Mouse (Mus musculus) hindbrain, embryonic 11.5 days (tissue): ENCODE measurements around the gene Wdfy1. TPM values are rescaled to one million over a fixed set of nuclear protein-coding genes. Genes with fewer than 3 reads are reported as not detected.

Source experiments
- ATAC-seq: fragments of 200-750 bp; cut with Nextera tagmentation; 2 replicates; pipeline ENCODE4 v1.8.0; 2017; ENCODE audit warnings: mild to moderate bottlenecking, moderate TSS enrichment, moderate library complexity; ENCODE audit not compliant: low FRiP score
- DNase-seq: peaks from one replicate; pipeline ENCODE4 v3.0.0-alpha.2; 2015; ENCODE audit warnings: low spot score
- H3K27ac ChIP-seq: fragments of 300-500 bp; sonication (generic); 2 replicates; pipeline ENCODE4 v1.5.1; 2014; ENCODE audit warnings: mild to moderate bottlenecking, low read depth, low read length
- H3K27me3 ChIP-seq: fragments of 300-500 bp; sonication (generic); 2 replicates; pipeline ENCODE4 v1.6.1; 2014; ENCODE audit warnings: mild to moderate bottlenecking, low read length, moderate library complexity, mixed read lengths; ENCODE audit not compliant: control insufficient read depth, insufficient read depth
- H3K36me3 ChIP-seq: fragments of 300-500 bp; sonication (generic); 2 replicates; pipeline ENCODE4 v1.6.1; 2014; ENCODE audit warnings: mild to moderate bottlenecking, low read length, moderate library complexity, mixed read lengths; ENCODE audit not compliant: control insufficient read depth, insufficient read depth
- H3K4me1 ChIP-seq: fragments of 300-500 bp; sonication (generic); replicated peaks from 2 replicates; pipeline ENCODE4 v1.6.1; 2014; ENCODE audit warnings: low read length, mixed read lengths; ENCODE audit not compliant: control insufficient read depth, insufficient read depth
- H3K4me2 ChIP-seq: fragments of 300-500 bp; sonication (generic); replicated peaks from 2 replicates; pipeline ENCODE4 v1.6.1; 2014; ENCODE audit warnings: mild to moderate bottlenecking, low read depth, low read length
- H3K4me3 ChIP-seq: fragments of 300-500 bp; sonication (generic); 2 replicates; pipeline ENCODE4 v1.5.1; 2014; ENCODE audit warnings: low read depth, low read length
- H3K9ac ChIP-seq: fragments of 300-500 bp; sonication (generic); 2 replicates; pipeline ENCODE4 v1.6.1; 2014; ENCODE audit warnings: low read depth, low read length
- H3K9me3 ChIP-seq: fragments of 300-500 bp; sonication (generic); 2 replicates; pipeline ENCODE4 v1.6.1; 2016; ENCODE audit warnings: low read length; ENCODE audit not compliant: control insufficient read depth
- WGBS: fragments of 180-500 bp; shearing (Covaris S2); extraction: QIAGEN DNeasy Blood & Tissue Kit; methylation state at CpG from one replicate; pipeline ENCODE4 v1.1.7; 2014; 5-methylcytosine and 5-hydroxymethylcytosine counted together
- polyA plus RNA-seq: library from polyadenylated mRNA; unstranded; fragments of >200 nt; fragmentation: Nextera tagmentation; extraction: Ambion mirVana; gene quantifications from 2 replicates; pipeline ENCODE4 v1.2.1, GENCODE M21; 2014

Wdfy1 gene
- polyA plus RNA-seq, 1 experiment from 2014 or later: 52.6 TPM

GRCm38 (mm10) chr1:79742949-79743348, 33.0 kb downstream of the Wdfy1 start:
- H3K4me3 ChIP-seq: no peak overlapping the region
- H3K27me3 ChIP-seq: no peaks in the 10 kb centered on the region
- DNase-seq: no peak
- no peaks in the 10 kb centered on the region for H3K36me3 ChIP-seq
- no peaks in the 10 kb centered on the region for H3K9me3 ChIP-seq
- 92% methylated on average over 7 of the region's 7 CpGs for WGBS
- H3K4me1 ChIP-seq: no peaks in the 10 kb centered on the region
- no peak overlapping the region for H3K4me2 ChIP-seq
- H3K9ac ChIP-seq: no peak overlapping the region
- no peak for ATAC-seq
- H3K27ac ChIP-seq: no peak overlapping the region

GRCm38 (mm10) chr1:79741002-79741401, 34.9 kb downstream of the Wdfy1 start:
- no peak overlapping the region for H3K9ac ChIP-seq
- H3K36me3 ChIP-seq: no peaks in the 10 kb centered on the region
- no peak overlapping the region for H3K27ac ChIP-seq
- DNase-seq (no peak), ATAC-seq (no peak)
- H3K27me3 ChIP-seq: no peaks in the 10 kb centered on the region
- WGBS: 80% methylated on average over 4 of the region's 4 CpGs
- no peak overlapping the region for H3K4me3 ChIP-seq
- H3K4me1 ChIP-seq: no peaks in the 10 kb centered on the region
- no peaks in the 10 kb centered on the region for H3K9me3 ChIP-seq
- H3K4me2 ChIP-seq: no peak overlapping the region

- H3K27ac ChIP-seq: no peak overlapping the region
- no peaks in the 10 kb centered on the region for H3K9me3 ChIP-seq
- DNase-seq (no peak), ATAC-seq (no peak)
- no peak overlapping the region for H3K4me2 ChIP-seq
- H3K36me3 ChIP-seq: no peaks in the 10 kb centered on the region
- H3K4me3 ChIP-seq: no peak overlapping the region
- no peaks in the 10 kb centered on the region for H3K4me1 ChIP-seq
- WGBS: 96% methylated on average over 2 of the region's 2 CpGs
- no peak overlapping the region for H3K9ac ChIP-seq
- H3K27me3 ChIP-seq: no peaks in the 10 kb centered on the region
These were observed 36.2 kb downstream of the Wdfy1 start for GRCm38 (mm10) chr1:79739726-79740125.

GRCm38 (mm10) chr1:79736408-79736807, 39.5 kb downstream of the Wdfy1 start:
- ATAC-seq (no peak), DNase-seq (no peak)
- H3K27ac ChIP-seq: no peak overlapping the region
- no peak overlapping the region for H3K9ac ChIP-seq
- no peaks in the 10 kb centered on the region for H3K36me3 ChIP-seq
- 94% methylated on average over 3 of the region's 3 CpGs for WGBS
- H3K4me3 ChIP-seq: no peak overlapping the region
- H3K27me3 ChIP-seq: no peaks in the 10 kb centered on the region
- H3K4me2 ChIP-seq: no peak overlapping the region
- H3K9me3 ChIP-seq: no peaks in the 10 kb centered on the region
- no peaks in the 10 kb centered on the region for H3K4me1 ChIP-seq

GRCm38 (mm10) chr1:79734794-79735193, 41.1 kb downstream of the Wdfy1 start:
- Histone ChIP-seq H3K36me3 (no peaks in the 10 kb centered on the region), H3K9ac (no peak overlapping the region), H3K27ac (no peak overlapping the region), H3K27me3 (no peaks in the 10 kb centered on the region), H3K4me1 (no peaks in the 10 kb centered on the region), H3K4me3 (no peak overlapping the region), H3K4me2 (no peak overlapping the region), H3K9me3 (no peaks in the 10 kb centered on the region)
- DNase-seq (no peak), ATAC-seq (no peak)
- 93% methylated on average over 5 of the region's 5 CpGs for WGBS

- Histone ChIP-seq H3K4me3 (no peak overlapping the region), H3K27ac (no peak overlapping the region), H3K36me3 (no peaks in the 10 kb centered on the region), H3K27me3 (no peaks in the 10 kb centered on the region), H3K9ac (no peak overlapping the region), H3K9me3 (no peaks in the 10 kb centered on the region), H3K4me2 (no peak overlapping the region), H3K4me1 (no peaks in the 10 kb centered on the region)
- ATAC-seq: no peak
- WGBS: 90% methylated on average over 13 of the region's 13 CpGs
- DNase-seq: no peak
These were observed 61.6 kb downstream of the Wdfy1 start for GRCm38 (mm10) chr1:79714152-79714923.

- WGBS: 88% methylated on average over 5 of the region's 5 CpGs
- DNase-seq (no peak), ATAC-seq (no peak)
- Histone ChIP-seq H3K4me2 (no peak overlapping the region), H3K9me3 (no peaks in the 10 kb centered on the region), H3K4me1 (no peaks in the 10 kb centered on the region), H3K36me3 (no peaks in the 10 kb centered on the region), H3K27me3 (no peaks in the 10 kb centered on the region), H3K27ac (no peak overlapping the region), H3K9ac (no peak overlapping the region), H3K4me3 (no peak overlapping the region)
These were observed 62.9 kb downstream of the Wdfy1 start for GRCm38 (mm10) chr1:79713081-79713480.

GRCm38 (mm10) chr1:79711147-79712126, 64.5 kb downstream of the Wdfy1 start:
- WGBS: 87% methylated on average over 18 of the region's 18 CpGs
- DNase-seq: no peak

More at GRCm38 (mm10) chr1:79711147-79712126, 64.5 kb downstream of the Wdfy1 start:
- ATAC-seq: no peak
- H3K27me3 ChIP-seq: no peaks in the 10 kb centered on the region
- H3K36me3 ChIP-seq: 0 out of 2 replicates have a peak, but pooled peaks cover 4% of the 10 kb centered on the region
- no peak overlapping the region for H3K9ac ChIP-seq
- H3K27ac ChIP-seq: no peak overlapping the region
- H3K4me2 ChIP-seq: no peak overlapping the region
- H3K9me3 ChIP-seq: no peaks in the 10 kb centered on the region
- H3K4me3 ChIP-seq: no peak overlapping the region
- H3K4me1 ChIP-seq: no peaks in the 10 kb centered on the region
